Mouse (Mus musculus): Measurements from ENCODE around the gene Sparc. TPM values are rescaled to one million over a fixed set of nuclear protein-coding genes. Genes with fewer than 3 reads are reported as not detected.

Gene Sparc
- total RNA-seq, 2 experiments from 2014 or later = 1,630 to 1,800 TPM

GRCm38 (mm10) chr11:55378371-55378770, 44.6 kb downstream of the Sparc start:
- intact Hi-C loops (cut with DNase I; ENCODE audit: low total_unique reads) = loop anchor here (5.0 kb wide), 1 partner anchor 116 kb away; no protein-coding TSS in a partner anchor
- DNase-seq = peak; percentile 89

DNA sequence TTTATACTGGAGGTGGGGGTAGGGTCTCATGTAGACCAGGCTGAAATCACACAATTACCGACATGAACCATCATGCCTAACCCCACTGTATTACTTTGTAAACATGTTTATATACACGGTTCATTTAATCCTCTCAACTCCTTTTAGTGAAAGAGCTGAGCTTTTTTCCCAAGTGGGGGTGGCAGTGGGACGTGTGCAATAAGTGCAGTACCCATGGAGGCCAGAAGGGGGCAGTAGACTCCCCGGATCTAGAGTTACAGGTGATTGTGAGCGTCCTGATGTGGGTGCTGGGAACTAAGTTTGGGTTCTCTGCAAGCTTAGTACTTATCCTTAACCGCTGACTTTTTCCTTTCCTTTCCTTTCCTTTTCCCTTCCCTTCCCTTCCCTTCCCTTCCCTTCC, 49.1 kb downstream of the Sparc start:
- DNase-seq = no peak

GRCm38 (mm10) chr11:55373373-55373772, 49.6 kb downstream of the Sparc start:
- no peak for DNase-seq
- intact Hi-C loops (cut with DNase I; ENCODE audit: low total_unique reads) = no loop called here

More for the DNA sequence above, 49.1 kb downstream of the Sparc start:
- intact Hi-C loops (cut with DNase I; ENCODE audit: low total_unique reads) = no loop called here

- intact Hi-C loops (cut with DNase I; ENCODE audit: low total_unique reads) = no loop called here
- no peak for DNase-seq
Measured at GRCm38 (mm10) chr11:55372001-55372400, 51.0 kb downstream of the Sparc start.

DNA sequence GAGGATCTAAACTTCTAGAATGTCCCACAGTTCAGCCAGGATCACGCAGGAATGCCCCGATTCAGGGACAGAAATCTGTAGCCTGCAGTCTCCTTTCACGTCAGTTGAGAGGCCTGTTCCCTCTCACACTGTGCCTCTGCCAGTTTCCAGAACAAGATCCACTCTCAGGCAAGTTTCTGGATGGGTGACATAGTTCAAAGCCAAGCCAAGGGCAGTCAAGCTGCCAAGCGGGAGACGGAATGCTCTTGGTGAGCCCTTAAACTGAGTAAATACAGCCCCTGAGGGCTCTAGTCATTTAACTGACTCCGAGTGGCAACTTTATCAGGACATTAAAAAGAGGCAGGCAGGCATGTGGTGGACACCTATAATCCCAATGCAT, 53.9 kb downstream of the Sparc start:
- intact Hi-C loops (cut with DNase I; ENCODE audit: low total_unique reads) = no loop called here
- peak; percentile 37 for DNase-seq

GRCm38 (mm10) chr11:55368388-55369092, 54.4 kb downstream of the Sparc start:
- intact Hi-C loops (cut with DNase I; ENCODE audit: low total_unique reads) = no loop called here
- DNase-seq = no peak

DNA sequence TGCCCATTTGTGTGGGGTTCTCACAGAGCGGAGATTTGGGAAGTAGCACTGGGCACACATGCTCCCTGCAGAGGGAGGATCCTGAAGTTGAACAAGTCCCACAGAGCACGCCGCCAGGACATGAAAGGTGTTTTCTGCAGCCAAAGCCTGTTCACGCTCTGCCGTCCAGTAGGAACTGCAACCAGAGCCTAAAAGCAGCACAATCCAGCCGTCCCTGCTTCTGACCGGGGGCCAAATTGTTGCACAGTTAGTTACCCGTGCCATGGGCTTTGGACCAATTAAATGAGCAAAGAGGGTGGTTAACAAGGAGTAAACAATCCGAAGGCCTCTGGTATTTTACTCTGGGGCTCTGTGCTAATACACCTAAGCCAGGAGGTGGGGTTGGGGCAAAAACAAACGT, 55.2 kb downstream of the Sparc start:
- intact Hi-C loops (cut with DNase I; ENCODE audit: low total_unique reads) = no loop called here
- DNase-seq = peak; percentile 41

- DNase-seq = no peak
- intact Hi-C loops (cut with DNase I; ENCODE audit: low total_unique reads) = no loop called here
Measured at GRCm38 (mm10) chr11:55365840-55366239, 57.1 kb downstream of the Sparc start.

- intact Hi-C loops (cut with DNase I; ENCODE audit: low total_unique reads) = no loop called here
Measured at GRCm38 (mm10) chr11:55365242-55365641, 57.7 kb downstream of the Sparc start.

GRCm38 (mm10) chr11:55364662-55365061, 58.3 kb downstream of the Sparc start:
- intact Hi-C loops (cut with DNase I; ENCODE audit: low total_unique reads) = no loop called here
- peak; percentile 47 for DNase-seq

More at GRCm38 (mm10) chr11:55365242-55365641, 57.7 kb downstream of the Sparc start:
- no peak for DNase-seq

DNA sequence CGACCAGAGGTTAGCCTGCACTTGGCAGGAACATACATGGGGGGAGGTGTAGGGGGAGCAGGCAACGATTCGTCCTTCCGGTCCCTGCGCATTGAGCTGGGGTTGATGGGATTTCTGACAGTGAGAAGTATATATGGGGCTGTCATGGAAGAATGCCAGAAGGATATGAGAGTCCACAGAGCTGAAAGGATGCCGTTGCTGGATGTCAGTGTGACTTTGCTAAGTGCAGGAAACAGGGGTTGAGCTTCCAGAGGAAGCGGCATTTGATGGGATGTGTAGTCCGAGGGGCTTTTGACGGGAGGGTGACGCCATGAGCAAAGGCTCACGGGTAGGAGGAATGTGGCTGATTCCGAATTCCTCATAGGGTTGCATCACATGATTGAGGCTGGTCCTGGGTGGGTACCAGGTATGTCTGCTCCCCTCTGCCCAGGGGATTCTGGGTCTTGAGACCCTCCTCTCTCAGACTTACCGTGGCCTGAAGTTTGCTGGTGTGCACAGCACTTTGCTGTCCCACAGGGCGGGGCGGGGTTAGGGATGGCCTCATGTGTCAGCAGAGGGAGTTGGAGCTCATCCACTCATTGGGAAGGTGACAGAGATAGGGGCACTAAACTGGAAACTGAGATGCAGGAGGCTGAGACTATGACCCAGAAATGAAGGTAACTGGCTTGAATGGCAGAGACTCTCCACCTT, 64.7 kb downstream of the Sparc start:
- DNase-seq = no peak
- intact Hi-C loops (cut with DNase I; ENCODE audit: low total_unique reads) = no loop called here

- DNase-seq = no peak
- intact Hi-C loops (cut with DNase I; ENCODE audit: low total_unique reads) = no loop called here
Measured at GRCm38 (mm10) chr11:55356846-55357245, 66.1 kb downstream of the Sparc start.

Other genes starting within 250 kb of the Sparc start
- 1 to 10 TPM in 1 of 2 experiments, under 1 TPM in 1; 0.66 to 2.4 TPM for gene Slc36a2, start 238.1 kb downstream of the Sparc start, total RNA-seq (2021)
- 1 to 10 TPM; 4.7 to 5.7 TPM for gene Slc36a1, start 218.8 kb downstream of the Sparc start, total RNA-seq (2021)
- under 1 TPM; 0.07 to 0.18 TPM for gene Fat2, start 86.6 kb downstream of the Sparc start, total RNA-seq (2021)
- gene Atox1, start 38.1 kb upstream of the Sparc start, total RNA-seq (2021) = 10 to 100 TPM; 58.7 to 65.7 TPM
- gene G3bp1, start 46.5 kb upstream of the Sparc start, total RNA-seq (2021) = 10 to 100 TPM; 54.8 to 64.9 TPM
- gene Glra1, start 185.0 kb upstream of the Sparc start, total RNA-seq (2021) = not detected

All from gastrocnemius, postnatal 14 days (tissue).